Mouse (Mus musculus) gastrocnemius, postnatal 4 days (tissue): ENCODE measurements around the gene Isg20. TPM values are rescaled to one million over a fixed set of nuclear protein-coding genes. Genes with fewer than 3 reads are reported as not detected.

Experiments
- DNase-seq, 2 experiments: peaks; one replicate each; pipeline ENCODE4 v3.0.0; 2021 to 2022; ENCODE audit warnings: low spot score in 2 of 2, mixed read lengths in 2 of 2
- long read RNA-seq, 2 experiments: library from polyadenylated mRNA; stranded (forward); transcript quantifications; one replicate each; pipeline ENCODE4 v2.0.0; 2021
- total RNA-seq, 2 experiments: library from RNA; stranded (reverse); gene quantifications; 2 replicates each; pipeline ENCODE4 v1.2.3; 2021

Isg20 gene
- 1 to 10 TPM in 1 of 2 experiments, under 1 TPM in 1; 0.47 to 1.4 TPM for total RNA-seq
- long read RNA-seq, experiment 1, result 0 reads
- long read RNA-seq, experiment 2, partial matches to known transcripts, result 0 of 4 reads
- long read RNA-seq, experiment 2, other reads (novel, unspliced or antisense), result 0 of 4 reads

DNA sequence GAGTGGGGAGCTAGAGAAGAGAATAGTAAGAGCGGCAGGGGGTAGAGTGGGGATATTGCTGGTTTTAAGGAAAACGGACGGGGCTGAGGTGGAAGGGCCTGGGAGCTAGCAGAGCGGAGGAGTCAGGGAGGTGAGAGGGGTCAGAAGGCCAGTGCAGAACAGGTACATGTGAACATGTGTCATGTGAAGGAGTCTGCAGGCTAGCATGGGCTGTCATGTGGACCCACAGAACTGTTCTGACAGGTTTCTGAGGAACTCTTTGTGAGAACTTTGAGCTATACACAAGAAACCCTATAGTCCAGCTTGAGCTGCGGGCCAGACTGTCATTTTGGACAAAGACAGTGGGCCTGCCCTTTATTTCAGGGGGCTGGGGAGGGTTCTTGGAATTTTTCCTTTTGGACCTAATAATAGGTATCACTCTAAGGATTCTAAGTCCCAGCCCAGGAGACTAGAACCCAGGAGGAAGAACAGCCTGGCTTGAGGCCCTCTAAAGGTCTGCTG is at the start of gene Isg20:
TSS of gene Isg20 (plus strand) at position 451 of the 501 bp plus-strand sequence.
- no peak for DNase-seq

DNA sequence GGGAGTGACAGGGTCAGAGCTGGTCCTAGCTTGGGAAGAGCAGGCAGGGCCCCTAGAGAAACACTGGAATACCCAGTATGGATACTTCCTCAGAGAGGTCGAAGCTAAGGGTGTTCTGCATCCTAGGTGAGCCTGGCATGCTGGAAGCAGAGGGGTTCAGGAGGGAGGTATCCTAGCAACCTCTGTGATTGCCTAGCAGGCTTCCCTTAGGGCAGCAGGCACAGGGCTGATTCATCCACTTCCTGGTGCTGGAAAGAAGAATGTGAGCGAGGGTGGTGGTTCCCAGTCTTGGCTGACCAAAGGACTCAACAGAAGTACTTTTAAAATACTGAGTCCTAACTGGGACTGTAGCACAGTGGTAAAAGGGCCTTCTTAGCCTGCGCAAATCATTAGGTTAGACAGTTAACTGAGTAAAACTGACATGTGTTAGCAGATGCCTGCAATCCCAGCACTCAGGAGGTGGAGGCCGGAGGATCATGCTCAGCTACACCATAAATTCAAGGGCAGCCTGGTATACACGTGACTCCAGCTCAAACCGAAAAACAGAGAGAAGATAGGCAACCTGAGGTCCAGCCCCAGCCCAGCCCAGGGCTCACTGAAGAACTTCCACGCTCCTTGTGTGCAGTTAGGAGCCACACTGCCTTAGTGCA is 49.3 kb upstream of the Isg20 start:
- no peak for DNase-seq

DNA sequence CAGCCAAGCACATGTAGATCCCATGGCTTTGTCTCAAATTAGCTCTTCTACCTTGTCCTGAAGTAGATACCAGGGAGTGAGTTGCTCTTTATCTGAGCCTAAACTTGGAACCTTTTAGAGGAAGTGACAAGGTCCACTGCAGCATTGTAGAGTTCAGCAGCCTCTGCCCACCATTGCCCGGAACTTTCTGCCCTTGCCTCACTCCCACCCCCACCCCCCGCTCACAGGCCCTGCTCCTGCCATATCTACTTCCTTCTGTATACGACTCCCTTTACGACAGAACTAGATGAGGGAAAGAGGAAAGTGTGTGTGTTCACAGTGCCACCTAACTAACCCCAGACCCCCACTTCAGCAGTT is 48.8 kb upstream of the Isg20 start:
- DNase-seq, result no peak

DNA sequence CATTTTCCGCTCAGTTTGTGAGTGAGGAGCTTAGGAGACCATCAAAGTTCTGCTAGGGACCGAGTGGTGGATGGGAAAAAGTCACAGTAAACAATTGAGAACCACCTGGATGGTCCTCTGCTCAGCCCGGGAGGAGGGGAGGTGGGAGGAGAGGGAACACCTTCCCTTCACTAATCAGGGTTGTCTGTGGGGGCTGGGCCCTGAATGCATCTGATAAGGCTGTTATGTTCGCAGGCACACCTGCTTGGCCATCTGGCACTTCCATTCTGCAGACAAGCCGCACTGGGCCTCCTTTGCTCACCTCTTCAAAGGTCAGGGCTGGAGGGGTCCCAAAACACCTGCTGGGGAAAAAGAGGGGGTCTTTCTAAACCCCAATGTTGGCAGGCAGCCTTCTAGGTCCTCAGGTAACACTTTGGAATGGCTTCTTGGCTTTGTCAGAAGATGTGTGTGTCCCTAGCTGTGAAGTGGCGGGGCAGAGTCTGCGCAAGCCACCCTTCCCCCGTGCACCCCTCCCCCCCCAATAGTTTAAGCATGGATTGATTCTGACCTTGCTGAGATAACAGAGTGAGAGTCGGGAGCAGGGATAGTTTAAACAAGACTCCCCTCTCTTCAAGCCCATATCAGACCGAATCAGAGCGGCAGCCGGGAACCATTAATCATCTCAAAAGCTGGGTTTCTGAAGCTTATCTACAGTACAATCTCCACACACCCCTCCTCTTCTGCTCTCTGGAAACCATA is 47.8 kb upstream of the Isg20 start:
- no peak for DNase-seq

DNA sequence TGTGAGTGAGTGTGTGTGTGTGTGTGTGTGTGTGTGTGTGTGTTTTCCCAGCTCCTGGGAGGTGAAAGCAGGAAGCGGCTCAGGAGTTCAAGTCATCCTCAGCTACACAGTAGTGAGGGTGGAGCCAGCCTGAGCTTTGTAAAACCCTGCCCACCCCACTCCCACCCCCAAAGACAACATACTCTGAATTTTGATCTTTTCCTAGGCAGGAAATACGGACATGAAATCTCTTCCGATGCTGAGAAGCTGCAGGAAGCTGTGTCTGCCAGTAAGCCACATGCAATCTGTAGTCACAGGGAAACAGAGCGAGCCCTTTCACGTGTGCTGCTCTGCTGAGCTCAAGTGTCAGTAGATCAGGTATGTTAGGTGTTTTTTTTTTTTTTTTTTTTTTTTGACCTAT is 44.5 kb upstream of the Isg20 start:
- DNase-seq, result no peak

DNA sequence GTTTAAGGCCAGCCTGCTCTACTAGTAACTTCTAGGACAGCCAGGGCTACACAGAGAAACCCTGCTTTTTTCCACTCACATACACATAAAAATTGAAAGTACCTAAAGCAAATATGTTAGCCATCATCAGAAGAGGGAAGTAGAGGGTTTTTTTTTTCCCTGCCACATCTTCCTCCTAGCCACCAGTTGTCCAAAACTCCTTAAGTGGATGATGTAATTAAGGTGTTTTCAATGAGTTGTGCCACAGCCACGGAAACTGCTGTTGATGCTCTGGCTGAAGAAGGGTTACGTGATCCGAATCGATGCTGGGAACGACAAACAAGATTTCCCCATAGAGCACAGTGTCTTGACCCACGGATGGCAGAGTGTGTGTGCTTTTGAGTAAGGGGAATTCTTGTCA is 40.9 kb upstream of the Isg20 start:
- DNase-seq, result no peak

DNA sequence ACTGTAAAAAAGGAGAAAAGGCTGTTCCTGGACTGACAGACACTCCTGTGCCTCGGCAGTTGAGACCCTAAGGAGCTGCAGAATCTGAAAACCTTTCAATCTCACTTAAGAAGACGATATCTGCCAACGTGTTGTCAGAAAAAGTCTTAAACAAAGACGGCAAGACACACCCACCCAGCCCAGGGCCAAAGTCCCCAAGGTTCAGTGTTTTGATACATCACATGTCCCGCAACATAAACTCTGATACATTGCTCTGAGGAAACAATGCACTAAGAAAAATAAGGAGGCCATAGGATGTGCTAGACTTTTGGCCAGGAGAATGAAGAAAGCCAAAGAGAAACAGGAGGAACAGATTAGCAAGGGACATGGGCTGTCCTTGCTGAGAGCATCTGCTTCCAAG is 40.4 kb upstream of the Isg20 start:
- DNase-seq, result no peak

DNA sequence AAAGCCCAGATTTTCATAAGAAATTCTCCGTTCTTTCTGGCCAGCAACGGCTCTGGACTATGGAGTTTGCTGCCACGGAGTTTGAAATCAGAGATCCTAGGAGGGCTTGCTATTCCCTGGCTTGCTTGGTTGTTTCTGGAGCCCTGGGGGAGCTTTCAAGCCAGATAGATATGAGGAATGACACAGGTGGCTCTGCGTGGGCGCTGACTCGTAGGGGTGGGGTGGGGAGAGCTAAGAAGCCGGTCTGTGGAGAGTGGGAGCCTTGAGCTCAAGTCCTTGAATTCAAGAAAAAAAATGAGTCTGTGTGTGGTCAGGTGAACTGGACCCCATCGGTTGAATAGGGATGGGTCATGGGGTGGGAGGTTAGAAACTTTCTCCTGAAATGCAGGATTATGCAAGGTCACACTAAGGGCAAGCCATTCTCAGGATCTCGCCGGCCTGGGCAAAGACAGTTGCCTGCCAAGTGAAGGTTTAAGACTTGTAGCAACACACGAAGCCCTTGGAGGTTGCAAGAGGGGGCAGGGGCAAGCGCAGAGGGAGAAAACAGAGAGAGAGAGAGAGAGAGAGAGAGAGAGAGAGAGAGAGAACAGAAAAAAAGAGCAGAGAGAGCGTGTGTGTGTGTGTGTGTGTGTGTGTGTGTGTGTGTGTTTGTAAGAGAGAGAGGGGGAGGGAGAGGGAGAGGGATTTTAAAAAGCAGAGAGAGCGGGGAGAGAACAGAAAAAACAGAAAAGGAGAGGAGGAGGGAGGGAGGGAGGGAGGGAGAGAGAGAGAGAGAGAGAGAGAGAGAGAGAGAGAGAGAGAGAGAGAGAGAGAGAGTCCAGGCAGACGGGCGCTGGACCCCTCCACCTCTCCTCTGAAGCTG is 31.4 kb upstream of the Isg20 start:
- no peak for DNase-seq

DNA sequence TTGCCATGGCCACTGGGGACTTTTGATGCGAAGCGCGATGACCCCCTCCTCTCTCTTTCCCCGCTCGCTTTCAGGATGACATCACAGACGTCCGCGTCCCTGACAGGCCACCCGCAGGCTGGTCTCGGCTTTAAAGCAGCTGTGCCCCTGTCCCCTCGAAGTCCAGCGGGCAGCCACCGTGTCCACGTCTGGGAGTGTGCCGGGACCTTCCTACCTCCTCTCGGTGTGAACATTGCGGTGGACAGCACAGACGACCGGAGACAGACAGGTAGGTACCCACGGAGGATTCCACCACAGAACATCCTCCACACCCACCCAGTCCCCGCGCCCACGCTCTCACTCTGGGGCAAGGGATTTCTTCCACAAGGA is 30.8 kb upstream of the Isg20 start:
- DNase-seq, result no peak

DNA sequence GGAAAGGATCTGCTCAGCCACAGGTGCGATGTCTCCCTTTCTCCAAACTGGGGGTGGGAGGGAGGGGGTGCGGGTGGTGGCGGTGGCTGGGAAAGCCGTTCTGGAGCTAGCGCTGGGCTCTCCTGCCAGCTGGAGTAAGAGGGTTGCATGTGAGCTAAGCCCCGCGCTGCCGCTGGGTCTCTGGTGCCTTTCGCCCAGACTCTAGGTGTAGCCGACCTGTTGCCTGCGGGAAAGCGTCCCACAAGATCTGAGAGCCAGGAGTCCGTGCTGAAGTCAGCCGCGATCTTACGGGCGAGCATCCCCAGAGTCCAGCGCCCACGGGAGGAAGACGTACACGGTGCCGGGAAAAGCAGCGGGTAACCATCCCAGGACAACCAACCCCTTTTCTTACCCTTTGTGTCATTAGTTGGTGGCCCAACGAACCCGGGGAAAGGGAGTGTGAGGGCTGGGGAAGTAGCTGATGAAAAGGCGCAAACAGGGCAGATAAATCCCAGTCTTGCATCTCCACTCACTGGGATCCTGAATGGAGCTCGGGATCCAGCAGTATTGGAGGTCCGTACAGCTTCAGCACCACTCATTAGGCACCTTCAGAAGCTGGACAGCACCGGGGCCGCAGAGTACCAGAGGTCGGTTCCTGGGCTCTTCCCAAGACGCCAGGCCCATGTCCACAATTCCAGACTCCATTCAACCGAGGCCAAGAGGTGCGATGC is 30.1 kb upstream of the Isg20 start:
- no peak for DNase-seq

DNA sequence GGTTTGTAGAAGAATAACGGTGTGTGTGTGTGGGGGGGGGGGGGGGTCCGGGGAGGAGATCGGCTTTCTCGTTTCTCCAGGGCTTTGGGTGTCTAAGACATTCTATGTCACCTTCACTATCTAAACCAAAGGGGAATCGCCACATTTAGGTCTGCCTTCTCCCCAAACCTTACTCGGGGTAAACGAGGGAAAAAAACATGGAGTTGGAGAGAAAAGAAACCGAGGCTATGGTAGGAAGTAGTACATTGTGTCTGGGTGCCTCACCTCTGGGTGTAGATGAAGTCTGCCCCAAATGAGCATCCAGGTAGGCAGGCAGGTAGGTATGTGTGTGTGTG is 29.5 kb upstream of the Isg20 start:
- no peak for DNase-seq

DNA sequence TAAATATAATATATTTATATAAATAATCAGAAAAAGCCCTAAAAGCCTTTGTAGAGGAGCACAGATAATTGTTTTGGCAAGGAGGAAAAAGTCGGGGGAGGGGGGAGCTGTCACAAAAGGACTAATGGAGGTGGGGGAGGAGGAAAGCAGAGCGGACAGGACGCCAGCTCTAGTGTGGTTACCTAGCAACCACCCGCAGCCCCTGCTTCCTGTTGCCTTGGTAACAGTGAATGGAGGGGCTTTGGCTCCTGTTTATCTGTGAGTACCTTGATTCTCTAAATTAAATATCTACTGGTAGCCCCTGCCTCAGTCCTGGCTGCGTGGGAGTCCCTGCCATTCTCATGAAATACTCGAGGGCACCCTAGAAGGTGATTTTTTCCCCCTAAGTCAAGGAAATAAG is 29.1 kb upstream of the Isg20 start:
- no peak for DNase-seq

DNA sequence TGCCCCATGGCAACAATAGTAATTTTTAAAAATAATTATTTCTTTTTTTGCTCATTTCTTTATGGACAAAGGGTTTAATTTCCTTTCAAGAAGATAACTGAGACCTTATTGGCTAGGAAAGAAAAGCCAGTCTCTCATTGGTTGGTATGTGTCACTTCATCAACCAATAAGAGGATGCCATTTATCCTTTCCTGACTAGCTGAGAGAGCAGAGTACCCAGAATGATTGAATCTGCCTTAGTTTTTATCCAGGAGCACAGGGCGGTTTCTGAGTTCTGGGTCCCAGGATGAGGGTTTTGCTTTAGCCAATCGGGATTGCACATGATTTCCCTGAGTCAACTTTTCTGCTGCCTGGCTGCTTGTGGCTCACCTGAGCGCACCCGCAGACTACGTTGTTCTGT is 27.8 kb upstream of the Isg20 start:
- no peak for DNase-seq

DNA sequence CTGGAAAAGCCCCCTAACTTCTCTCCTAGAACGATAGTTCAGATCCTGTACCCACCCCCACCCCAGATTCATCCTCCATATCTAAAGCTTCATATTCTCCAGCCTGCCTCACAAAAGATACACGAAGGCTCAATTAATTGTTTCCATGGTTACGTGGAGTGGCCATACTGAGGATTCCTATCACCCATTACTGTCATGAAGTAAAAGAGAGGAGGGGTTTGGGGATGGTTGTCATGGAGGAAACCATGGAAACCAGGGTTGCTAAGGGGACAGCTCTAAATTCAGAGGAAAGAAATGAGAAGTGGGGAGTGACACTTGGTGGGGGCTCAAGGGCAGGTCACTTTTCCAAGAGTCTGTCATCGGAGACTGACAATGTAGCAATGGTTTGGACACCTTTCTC is 26.7 kb upstream of the Isg20 start:
- DNase-seq, result no peak

DNA sequence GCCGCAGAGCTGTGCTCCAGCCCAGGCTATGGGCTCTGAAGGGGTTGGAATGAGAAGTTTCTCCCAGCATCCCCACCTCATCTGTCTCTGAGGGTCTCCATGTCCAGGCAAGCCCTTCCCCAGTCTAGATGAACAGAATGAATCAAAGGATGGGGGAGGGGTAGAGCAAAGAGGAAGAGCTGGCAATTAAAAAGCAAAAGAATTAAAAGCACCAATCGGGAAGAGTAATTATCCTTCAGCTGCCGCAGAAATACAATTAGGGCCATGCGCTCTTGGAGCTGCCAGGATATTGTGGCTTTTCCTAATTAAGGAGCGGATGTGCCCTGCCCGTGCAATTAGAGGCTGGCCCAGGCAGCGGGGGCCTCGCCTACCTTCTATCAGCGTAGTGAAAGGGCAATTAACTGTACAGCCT is 25.8 kb upstream of the Isg20 start:
- no peak for DNase-seq

DNA sequence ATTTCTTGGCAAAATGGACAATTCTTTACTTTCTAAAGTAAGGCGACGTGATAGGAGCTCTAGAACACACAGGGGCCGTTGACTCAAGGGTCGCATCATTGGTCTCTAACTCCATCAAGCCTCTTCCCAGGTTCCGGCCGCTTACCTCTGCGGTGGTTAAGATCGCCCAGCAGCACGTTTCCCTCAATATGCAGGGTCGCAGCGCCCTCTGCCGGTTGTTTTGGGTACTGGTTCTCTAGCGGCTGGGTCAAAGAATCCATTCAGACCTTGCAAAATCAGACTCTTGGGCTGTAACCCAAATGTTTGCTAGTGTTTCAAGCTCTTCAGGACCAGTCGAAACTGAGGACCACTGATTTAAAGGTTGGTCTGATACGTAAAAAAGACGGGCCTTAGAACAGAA is 22.6 kb upstream of the Isg20 start:
- peak; percentile 79 to 82 for DNase-seq

DNA sequence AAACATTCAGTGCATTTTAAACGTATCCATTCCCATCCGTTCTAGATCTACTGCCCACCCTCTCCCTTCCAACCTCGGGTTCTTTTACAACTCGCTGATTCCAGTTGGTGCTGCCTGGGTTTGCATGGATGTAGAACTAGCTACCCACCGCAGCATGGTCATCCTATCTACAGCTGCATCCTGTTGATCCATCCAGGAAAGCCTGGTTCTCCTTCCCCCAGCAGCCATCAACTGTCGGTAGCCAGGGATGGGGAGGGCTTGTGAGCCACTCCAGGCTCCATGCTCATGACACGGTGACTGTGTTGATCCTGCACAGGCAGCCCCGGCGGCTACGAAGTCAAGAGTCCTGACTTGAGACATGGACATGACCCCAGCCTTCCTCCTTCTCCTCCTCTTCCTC is 19.3 kb upstream of the Isg20 start:
- DNase-seq, result no peak

DNA sequence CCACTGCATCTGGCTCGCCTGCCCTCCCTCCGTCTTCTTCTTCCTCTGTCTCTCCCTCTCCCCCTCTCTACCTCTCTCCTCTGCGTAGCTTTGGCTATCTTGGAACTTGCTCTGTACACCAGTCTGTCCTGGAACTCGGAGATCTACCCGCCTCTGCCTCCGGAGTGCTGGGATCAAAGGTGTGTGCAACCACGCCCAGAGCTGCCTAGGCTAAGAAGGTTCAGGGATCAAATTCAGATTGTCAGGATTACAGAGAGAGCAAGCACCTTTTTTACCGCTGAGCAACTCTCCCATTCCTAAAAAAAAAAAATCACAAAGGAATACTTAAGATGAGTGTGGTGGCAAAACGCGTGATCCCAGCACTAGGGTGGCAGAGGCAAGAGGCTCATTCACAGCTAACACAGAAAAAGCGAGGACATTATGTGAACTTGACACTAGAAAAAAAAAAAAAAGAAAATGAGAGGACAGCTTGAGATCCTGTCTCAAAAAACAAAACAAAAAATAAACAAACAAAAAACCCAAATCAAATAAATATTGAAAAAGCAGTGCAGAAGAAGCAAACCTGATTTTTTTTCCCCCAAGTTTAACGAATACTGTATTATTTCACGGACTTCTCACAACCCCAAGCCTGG is 18.1 kb upstream of the Isg20 start:
- no peak for DNase-seq

DNA sequence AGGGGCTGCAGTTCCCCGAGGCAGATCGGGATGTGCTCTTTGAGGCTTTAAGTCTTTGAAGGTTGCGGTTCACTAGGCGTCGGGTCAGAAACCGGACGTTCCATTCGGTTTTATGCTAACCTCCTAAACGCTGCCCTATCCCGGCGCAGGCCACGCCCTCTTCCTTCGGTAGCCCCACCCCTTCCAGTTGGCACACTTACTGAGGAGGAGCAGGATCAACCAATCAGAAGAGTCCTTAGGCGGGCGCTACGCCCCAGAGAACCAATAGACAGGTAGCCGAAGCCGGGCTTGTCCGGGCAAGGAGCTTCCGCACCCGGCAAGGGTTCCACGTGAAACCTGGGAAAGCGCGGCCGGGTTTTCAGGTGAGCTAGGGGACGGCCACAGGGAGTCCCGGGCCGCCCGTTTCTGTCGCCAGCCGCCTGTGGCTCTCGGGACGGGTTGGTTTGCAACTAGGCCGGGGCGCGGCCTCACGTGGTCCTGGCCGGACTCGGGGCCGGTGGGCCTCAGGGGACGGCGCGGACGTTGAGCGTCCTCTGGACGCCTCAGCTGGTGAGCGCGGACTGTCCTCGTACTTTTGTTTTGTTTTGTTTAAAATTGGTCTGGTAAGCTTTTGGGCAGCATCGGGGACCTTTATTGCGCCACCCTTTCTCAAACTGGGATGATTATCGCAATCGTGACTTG is 17.4 kb upstream of the Isg20 start, which contains the start of gene Aen:
TSS of gene Aen (plus strand) at position 202 of the 681 bp plus-strand sequence.
- peak; percentile 95 to 98 for DNase-seq

DNA sequence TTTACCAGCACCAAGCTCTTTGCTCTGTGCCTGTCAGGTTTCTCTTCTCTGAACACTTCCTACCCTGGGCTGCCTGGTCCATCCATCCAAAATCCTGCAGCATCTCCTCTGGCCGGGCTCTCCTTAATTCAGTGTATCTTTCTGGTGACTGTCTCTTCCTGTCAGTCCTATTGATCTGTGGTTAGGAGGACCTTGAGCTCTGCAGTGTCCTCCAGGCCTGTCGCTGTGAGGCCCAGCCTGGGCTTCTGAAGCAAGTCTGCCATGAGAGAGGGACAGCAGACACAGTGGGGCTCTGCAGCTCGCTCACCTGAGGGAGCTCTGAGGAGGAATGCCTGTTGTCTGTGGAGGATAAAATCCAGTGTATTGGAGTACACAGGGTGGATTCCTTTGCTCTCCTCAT is 15.7 kb upstream of the Isg20 start:
- DNase-seq, result no peak
